Mouse (Mus musculus): ENCODE results near the gene Trpv4. TPM values are rescaled to one million over a fixed set of nuclear protein-coding genes. Genes with fewer than 3 reads are reported as not detected.
A peak's percentile ranks its signal among the peaks of the same experiment; 100 is the strongest.

Trpv4 gene
- polyA plus RNA-seq, 1 experiment, result 1.5 TPM

- TF ChIP-seq GATA1 (IDR thresholded peaks at IDR 0.05; ENCODE audit: borderline replicate concordance, low read length) (no peak), FLI1 (IDR thresholded peaks at IDR 0.05; ENCODE audit: low read length) (no peak)
- H3K36me3 ChIP-seq (replicated peaks; ENCODE audit: low read length), result no peaks in the 10 kb centered on the region
- no peaks in the 10 kb centered on the region for H3K9me3 ChIP-seq
- peaks cover 6% of the 10 kb centered on the region for H3K27me3 ChIP-seq (replicated peaks)
- H3K4me3 ChIP-seq (replicated peaks), result peak overlapping the region; percentile 90
- peaks cover 86% of the 10 kb centered on the region for H3K4me1 ChIP-seq
Observed at GRCm38 (mm10) chr5:114593949-114594348, 64.3 kb downstream of the Trpv4 start.

- TF ChIP-seq FLI1 (IDR thresholded peaks at IDR 0.05; ENCODE audit: low read length) (no peak), GATA1 (IDR thresholded peaks at IDR 0.05; ENCODE audit: borderline replicate concordance, low read length) (no peak)
- H3K36me3 ChIP-seq (replicated peaks; ENCODE audit: low read length), result no peaks in the 10 kb centered on the region
- peaks cover 90% of the 10 kb centered on the region for H3K4me1 ChIP-seq
Observed at GRCm38 (mm10) chr5:114593161-114593821, 64.9 kb downstream of the Trpv4 start.

GRCm38 (mm10) chr5:114592463-114593160, 65.6 kb downstream of the Trpv4 start:
- TF ChIP-seq FLI1 (IDR thresholded peaks at IDR 0.05; ENCODE audit: low read length), result no peak
- TF ChIP-seq GATA1 (IDR thresholded peaks at IDR 0.05; ENCODE audit: borderline replicate concordance, low read length), result no peak
- Histone ChIP-seq H3K27me3 (replicated peaks) (peaks cover 9% of the 10 kb centered on the region), H3K4me3 (replicated peaks) (peak overlapping the region; percentile 25), H3K9me3 (no peaks in the 10 kb centered on the region), H3K4me1 (peaks cover 92% of the 10 kb centered on the region), H3K36me3 (replicated peaks; ENCODE audit: low read length) (no peaks in the 10 kb centered on the region)

More at GRCm38 (mm10) chr5:114593161-114593821, 64.9 kb downstream of the Trpv4 start:
- Histone ChIP-seq H3K27me3 (replicated peaks) (peaks cover 8% of the 10 kb centered on the region), H3K9me3 (no peaks in the 10 kb centered on the region), H3K4me3 (replicated peaks) (peak overlapping the region; percentile 15)

GRCm38 (mm10) chr5:114591151-114591561, 67.1 kb downstream of the Trpv4 start:
- H3K9me3 ChIP-seq, result no peaks in the 10 kb centered on the region
- H3K27me3 ChIP-seq (replicated peaks), result peaks cover 14% of the 10 kb centered on the region
- no peaks in the 10 kb centered on the region for H3K36me3 ChIP-seq (replicated peaks; ENCODE audit: low read length)
- H3K4me3 ChIP-seq (replicated peaks), result peak overlapping the region; percentile 64
- no peak for TF ChIP-seq GATA1 (IDR thresholded peaks at IDR 0.05; ENCODE audit: borderline replicate concordance, low read length)
- peaks cover 77% of the 10 kb centered on the region for H3K4me1 ChIP-seq

- Histone ChIP-seq H3K9me3 (no peaks in the 10 kb centered on the region), H3K4me1 (peaks cover 69% of the 10 kb centered on the region)
- TF ChIP-seq FLI1 (IDR thresholded peaks at IDR 0.05; ENCODE audit: low read length) (no peak), GATA1 (IDR thresholded peaks at IDR 0.05; ENCODE audit: borderline replicate concordance, low read length) (no peak)
Observed at GRCm38 (mm10) chr5:114590043-114590913, 67.9 kb downstream of the Trpv4 start.

GRCm38 (mm10) chr5:114589454-114589853, 68.8 kb downstream of the Trpv4 start:
- no peak for TF ChIP-seq GATA1 (IDR thresholded peaks at IDR 0.05; ENCODE audit: borderline replicate concordance, low read length)
- Histone ChIP-seq H3K27me3 (replicated peaks) (peaks cover 31% of the 10 kb centered on the region), H3K4me1 (peaks cover 60% of the 10 kb centered on the region)

More at GRCm38 (mm10) chr5:114590043-114590913, 67.9 kb downstream of the Trpv4 start:
- H3K27me3 ChIP-seq (replicated peaks), result peaks cover 23% of the 10 kb centered on the region
- H3K4me3 ChIP-seq (replicated peaks), result peak overlapping the region; percentile 48
- H3K36me3 ChIP-seq (replicated peaks; ENCODE audit: low read length), result no peaks in the 10 kb centered on the region

GRCm38 (mm10) chr5:114589026-114589425, 69.2 kb downstream of the Trpv4 start:
- TF ChIP-seq GATA1 (IDR thresholded peaks at IDR 0.05; ENCODE audit: borderline replicate concordance, low read length) (no peak), FLI1 (IDR thresholded peaks at IDR 0.05; ENCODE audit: low read length) (no peak)
- no peaks in the 10 kb centered on the region for H3K36me3 ChIP-seq (replicated peaks; ENCODE audit: low read length)
- no peaks in the 10 kb centered on the region for H3K9me3 ChIP-seq
- peaks cover 35% of the 10 kb centered on the region for H3K27me3 ChIP-seq (replicated peaks)
- H3K4me1 ChIP-seq, result peaks cover 56% of the 10 kb centered on the region
- H3K4me3 ChIP-seq (replicated peaks), result no peak overlapping the region

More at GRCm38 (mm10) chr5:114589454-114589853, 68.8 kb downstream of the Trpv4 start:
- Histone ChIP-seq H3K36me3 (replicated peaks; ENCODE audit: low read length) (no peaks in the 10 kb centered on the region), H3K4me3 (replicated peaks) (no peak overlapping the region), H3K9me3 (no peaks in the 10 kb centered on the region)

- Histone ChIP-seq H3K27me3 (replicated peaks) (peaks cover 41% of the 10 kb centered on the region), H3K4me1 (peaks cover 50% of the 10 kb centered on the region), H3K4me3 (replicated peaks) (no peak overlapping the region), H3K9me3 (no peaks in the 10 kb centered on the region), H3K36me3 (replicated peaks; ENCODE audit: low read length) (no peaks in the 10 kb centered on the region)
- TF ChIP-seq GATA1 (IDR thresholded peaks at IDR 0.05; ENCODE audit: borderline replicate concordance, low read length) (no peak), FLI1 (IDR thresholded peaks at IDR 0.05; ENCODE audit: low read length) (no peak)
Observed at GRCm38 (mm10) chr5:114588416-114588815, 69.8 kb downstream of the Trpv4 start.

- Histone ChIP-seq H3K27me3 (replicated peaks) (peaks cover 46% of the 10 kb centered on the region), H3K9me3 (no peaks in the 10 kb centered on the region), H3K4me1 (peaks cover 45% of the 10 kb centered on the region), H3K36me3 (replicated peaks; ENCODE audit: low read length) (no peaks in the 10 kb centered on the region), H3K4me3 (replicated peaks) (no peak overlapping the region)
- TF ChIP-seq FLI1 (IDR thresholded peaks at IDR 0.05; ENCODE audit: low read length) (no peak), GATA1 (IDR thresholded peaks at IDR 0.05; ENCODE audit: borderline replicate concordance, low read length) (no peak)
Observed at GRCm38 (mm10) chr5:114587908-114588307, 70.3 kb downstream of the Trpv4 start.

All from megakaryocyte, embryonic 14.5 days (primary cell).